In genomic region chr6:149409845-149410244, GRCm38 (mm10) we compare ENCODE assay signal across 8 mouse cellular contexts. TPM values are rescaled to one million over a fixed set of nuclear protein-coding genes. Genes with fewer than 3 reads are reported as not detected.
DNase-seq lines count a peak whose midpoint lies in the region; ATAC-seq and TF ChIP-seq lines count a peak whose summit lies in the region.

No protein-coding gene starts in this region.

- H3K27me3 ChIP-seq in kidney, embryonic 15.5 days = no peaks in the 10 kb centered on the region
- no peaks in the 10 kb centered on the region for H3K27me3 ChIP-seq in hindbrain, embryonic 15.5 days
- no peaks in the 10 kb centered on the region for H3K27me3 ChIP-seq in myocyte (ENCODE audit: control insufficient read depth, insufficient read depth, insufficient read length)

- H3K4me3 ChIP-seq in kidney, embryonic 15.5 days (replicated peaks) = peak overlapping the region; percentile 64
- H3K4me3 ChIP-seq in cortical plate, adult 2 months (ENCODE audit: insufficient read depth, low read length) = peak overlapping the region; percentile 84
- H3K4me3 ChIP-seq in hindbrain, embryonic 15.5 days = peak overlapping the region; percentile 86
- H3K4me3 ChIP-seq in myocyte = peak overlapping the region; percentile 36

- TF ChIP-seq CTCF in cortical plate, adult 2 months (IDR thresholded peaks at IDR 0.05; ENCODE audit: extremely low read depth, insufficient read depth, low read length) = no peak

- TF ChIP-seq POLR2A in cortical plate, adult 2 months (IDR thresholded peaks at IDR 0.05; ENCODE audit: extremely low read depth, insufficient read depth, low read length) = no peak
- TF ChIP-seq POLR2A in myocyte (IDR thresholded peaks at IDR 0.05; ENCODE audit: insufficient read length, low read depth) = no peak

- 12% methylated on average over 4 of the region's 4 CpGs for whole genome bisulfite sequencing in kidney, embryonic 15.5 days
- 7% methylated on average over 4 of the region's 4 CpGs for WGBS in hindbrain, embryonic 15.5 days

- no peaks in the 10 kb centered on the region for H3K9me3 ChIP-seq in kidney, embryonic 15.5 days (replicated peaks)
- no peaks in the 10 kb centered on the region for H3K9me3 ChIP-seq in hindbrain, embryonic 15.5 days

- no peak overlapping the region for H3ac ChIP-seq in myocyte (ENCODE audit: control insufficient read depth, insufficient read length)

- H3K4me2 ChIP-seq in kidney, embryonic 15.5 days = peak overlapping the region; percentile 77
- H3K4me2 ChIP-seq in hindbrain, embryonic 15.5 days = peak overlapping the region; percentile 76
- H3K4me2 ChIP-seq in myocyte (ENCODE audit: low read depth) = peak overlapping the region; percentile 80

- H3K36me3 ChIP-seq in kidney, embryonic 15.5 days = no peaks in the 10 kb centered on the region
- no peaks in the 10 kb centered on the region for H3K36me3 ChIP-seq in hindbrain, embryonic 15.5 days
- H3K36me3 ChIP-seq in myocyte (ENCODE audit: control insufficient read depth, insufficient read depth) = no peaks in the 10 kb centered on the region

- ATAC-seq in kidney, embryonic 15.5 days (replicated peaks; ENCODE audit: low FRiP score) = no peak
- ATAC-seq in hindbrain, embryonic 15.5 days (ENCODE audit: low FRiP score, low read depth) = no peak
- no peak for ATAC-seq in erythroid progenitor cell, adult 5-6 weeks (replicated peaks; ENCODE audit: low FRiP score, poor library complexity, severe bottlenecking)
- ATAC-seq in granulocyte monocyte progenitor cell, adult 5-6 weeks (replicated peaks; ENCODE audit: poor library complexity, severe bottlenecking) = no peak; the same call in 1 of the 2 replicates

- no peak overlapping the region for H3K27ac ChIP-seq in kidney, embryonic 15.5 days
- H3K27ac ChIP-seq in cortical plate, adult 2 months (ENCODE audit: insufficient read depth, low read length) = peak overlapping the region; percentile 58
- peak overlapping the region; percentile 93 for H3K27ac ChIP-seq in hindbrain, embryonic 15.5 days (replicated peaks)

- no peak for DNase-seq in kidney, postnatal 36 days
- DNase-seq in left cerebral cortex, adult 8-10 months (ENCODE audit: low spot score in 2 of 2) = no peak

- H3K79me2 ChIP-seq in myocyte (ENCODE audit: control insufficient read depth, insufficient read depth) = peaks cover 16% of the 10 kb centered on the region

- H3K9ac ChIP-seq in kidney, embryonic 15.5 days = 0 out of 2 replicates have a peak overlapping the region, but pooled peaks have one; percentile 56
- H3K9ac ChIP-seq in hindbrain, embryonic 15.5 days = peak overlapping the region; percentile 85

- H3K4me1 ChIP-seq in kidney, embryonic 15.5 days = peaks cover 13% of the 10 kb centered on the region
- H3K4me1 ChIP-seq in cortical plate, adult 2 months (ENCODE audit: control insufficient read depth, insufficient read depth, low read length) = no peaks in the 10 kb centered on the region
- H3K4me1 ChIP-seq in hindbrain, embryonic 15.5 days (replicated peaks) = peaks cover 15% of the 10 kb centered on the region

TF ChIP-seq in myocyte, 11 proteins besides CTCF, POLR2A, EP300 and RAD21:
- TF ChIP-seq MAX (IDR thresholded peaks at IDR 0.05; ENCODE audit: low read depth) = no peak
- TF ChIP-seq SRF (IDR thresholded peaks at IDR 0.05; ENCODE audit: control insufficient read depth, insufficient read length, low read depth) = no peak
- TF ChIP-seq USF1 (IDR thresholded peaks at IDR 0.05; ENCODE audit: low read depth) = no peak
- no peak for TF ChIP-seq CEBPB (IDR thresholded peaks at IDR 0.05; ENCODE audit: insufficient read depth, poor library complexity, severe bottlenecking)
- TF ChIP-seq TCF3 (IDR thresholded peaks at IDR 0.05; ENCODE audit: insufficient read length, low read depth) = no peak
- no peak for TF ChIP-seq MYOD1 (IDR thresholded peaks at IDR 0.05; ENCODE audit: control insufficient read depth in 1 of 3, insufficient read length in 2 of 3, low read depth in 2 of 3)
- no peak for TF ChIP-seq POLR2AphosphoS2 (IDR thresholded peaks at IDR 0.05; ENCODE audit: insufficient read length, low read depth)
- TF ChIP-seq MYOG (IDR thresholded peaks at IDR 0.05; ENCODE audit: control insufficient read depth in 1 of 3, insufficient read depth in 1 of 3, insufficient read length in 2 of 3, low read depth in 2 of 3) = no peak
- TF ChIP-seq TCF12 (IDR thresholded peaks at IDR 0.05; ENCODE audit: insufficient read depth, poor library complexity, severe bottlenecking) = no peak
- TF ChIP-seq E2F4 (IDR thresholded peaks at IDR 0.05; ENCODE audit: insufficient read depth) = no peak
- no peak for TF ChIP-seq REST (IDR thresholded peaks at IDR 0.05; ENCODE audit: insufficient read depth, insufficient read length)

RNA-seq across cellular contexts. Expression of gene Bicd1, which starts 1.2 kb away (rescaled TPM):
- polyA plus RNA-seq in kidney, embryonic 15.5 days (2015; fragmentation: Nextera tagmentation; extraction: Ambion mirVana) = 11.4 and 11.5 TPM in 2 replicates
- 21.1 and 21.9 TPM in 2 replicates for polyA plus RNA-seq in cortical plate, adult 2 months (2012; rRNA removed)
- 44.9 and 45.4 TPM in 2 replicates for polyA plus RNA-seq in hindbrain, embryonic 15.5 days (2015; fragmentation: Nextera tagmentation; extraction: Ambion mirVana)
- 1.0 TPM for polyA plus RNA-seq in myocyte (2012; fragmentation: generic; extraction: Trizol)
- total RNA-seq in erythroid progenitor cell, adult 5-6 weeks (2015; ENCODE audit: low replicate concordance) = 0.36 and 0.42 TPM in 2 replicates
- 0.51 and 13.1 TPM in 2 replicates for total RNA-seq in erythroid progenitor cell, adult 5-6 weeks (2017; ENCODE audit: low replicate concordance)
- total RNA-seq in left cerebral cortex, adult 8-10 months (2022) = 10 to 100 TPM; 42.4 to 47.5 (median 46.6) TPM
- total RNA-seq in granulocyte monocyte progenitor cell, adult 5-6 weeks (2014; fragmentation: Nextera tagmentation) = 2.4 and 5.4 TPM in 2 replicates
- 6.2 and 8.7 TPM in 2 replicates for total RNA-seq in granulocyte monocyte progenitor cell, adult 5-6 weeks (2017)

Comparison
In these comparisons a context has a peak if more than half of its experiments do, and no peak if none do; other contexts are left out.
1. H3K4me3 ChIP-seq: peak in every context shown above with its lines; median percentile 86 in hindbrain, embryonic 15.5 days; 84 in cortical plate, adult 2 months; 64 in kidney, embryonic 15.5 days; 36 in myocyte.